Mouse (Mus musculus): ENCODE measurements around the gene Tspan4. TPM values are rescaled to one million over a fixed set of nuclear protein-coding genes. Genes with fewer than 3 reads are reported as not detected.

The Tspan4 gene
- polyA plus RNA-seq, 2 experiments: 32.1 to 43.0 TPM

DNA sequence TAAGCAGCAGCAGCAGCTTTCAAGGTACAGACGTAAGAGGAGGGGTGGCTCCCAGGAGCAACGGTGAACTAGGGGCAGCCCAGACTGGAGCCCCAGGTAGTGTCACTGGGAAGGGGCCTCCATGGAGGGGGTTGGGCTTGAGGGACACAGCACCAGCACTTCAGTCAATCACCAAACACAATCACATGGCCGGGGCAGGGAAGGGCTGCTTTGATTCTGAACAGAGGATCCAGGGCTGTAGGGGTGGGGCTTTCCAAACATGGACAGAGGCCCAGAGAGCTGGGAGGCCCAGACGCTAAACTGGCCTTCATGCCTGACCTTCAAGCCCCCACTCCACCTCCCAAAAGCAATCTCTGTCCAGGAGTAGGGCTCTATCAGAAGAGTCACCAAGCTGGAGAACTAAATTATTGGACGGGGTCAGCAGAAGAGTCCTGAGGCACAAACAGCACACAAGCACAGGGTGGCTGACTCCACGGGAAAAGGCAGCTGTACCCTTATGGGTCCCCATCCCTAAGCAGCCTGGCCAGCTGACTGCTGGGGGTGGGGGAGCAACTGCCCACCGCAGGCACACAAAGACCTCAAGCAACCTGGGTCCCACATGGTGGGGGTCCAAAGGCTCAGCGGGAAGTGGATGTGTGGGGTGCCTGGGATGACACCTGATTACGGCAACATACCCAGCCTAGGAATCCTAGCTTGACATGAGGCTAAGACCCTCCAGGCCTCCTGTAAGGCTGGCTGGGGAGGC lies 45.0 kb upstream of the Tspan4 start:
- H3K27ac ChIP-seq: no peak overlapping the region
- no peaks in the 10 kb centered on the region for H3K27me3 ChIP-seq (ENCODE audit: control insufficient read depth, insufficient read depth, low read length)
- peaks cover 5 to 13% of the 10 kb centered on the region in 2 experiments for H3K4me1 ChIP-seq (replicated peaks; ENCODE audit: control insufficient read depth in 2 of 2, insufficient read depth in 2 of 2, low read length in 1 of 2)
- 60% methylated on average over 9 of the region's 9 CpGs for WGBS (ENCODE audit: insufficient replicate concordance)
- TF ChIP-seq CTCF (IDR thresholded peaks at IDR 0.05; ENCODE audit: low read depth) (no peak), EP300 (IDR thresholded peaks at IDR 0.05; ENCODE audit: low read depth) (no peak)
- H3K9ac ChIP-seq (replicated peaks): no peak overlapping the region
- H3K9me3 ChIP-seq (ENCODE audit: control insufficient read depth, low read length): no peaks in the 10 kb centered on the region
- ATAC-seq (ENCODE audit: insufficient read depth): no peak
- H3K36me3 ChIP-seq (replicated peaks; ENCODE audit: control insufficient read depth, insufficient read depth, low read depth): no peaks in the 10 kb centered on the region
- H3K4me3 ChIP-seq (ENCODE audit: insufficient read depth in 1 of 2, low read depth in 2 of 2, low read length in 2 of 2): no peak overlapping the region
- no peak for DNase-seq (ENCODE audit: low read depth in 3 of 3, low spot score in 3 of 3)
- H3K4me2 ChIP-seq (ENCODE audit: low read depth): no peak overlapping the region

DNA sequence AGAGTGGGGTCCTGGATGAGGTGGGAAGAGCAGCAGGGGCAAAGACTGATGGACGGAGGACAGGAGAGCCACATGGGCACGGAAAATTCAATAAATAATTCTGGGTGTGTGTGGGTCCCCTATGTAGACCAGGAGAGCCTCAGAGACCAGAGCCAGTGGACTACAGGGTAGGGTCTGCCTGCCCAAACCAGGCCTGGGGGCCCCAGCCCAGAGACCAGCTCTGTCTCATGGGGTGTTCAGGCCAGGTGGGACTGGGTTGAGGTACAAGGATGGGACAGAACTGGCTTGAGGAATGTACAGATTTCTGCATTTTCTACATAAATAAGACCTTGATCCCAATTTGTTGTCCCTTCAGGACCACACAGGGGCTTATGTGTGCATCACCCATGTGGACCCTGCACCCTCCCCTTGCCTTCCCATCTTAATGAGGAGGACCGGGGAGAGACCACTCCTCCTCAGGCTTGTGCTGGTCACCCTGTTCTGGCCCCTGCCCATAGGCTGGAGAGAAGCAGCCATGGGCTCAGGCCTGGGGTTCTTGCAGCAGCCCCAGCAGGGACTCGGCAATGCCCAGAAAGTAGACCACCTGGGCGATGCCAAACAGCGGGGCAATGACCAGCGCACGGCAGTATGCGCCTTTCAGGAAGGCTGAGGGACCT lies 44.3 kb upstream of the Tspan4 start:
- no peak overlapping the region for H3K4me3 ChIP-seq (ENCODE audit: insufficient read depth in 1 of 2, low read depth in 2 of 2, low read length in 2 of 2)
- no peak overlapping the region for H3K27ac ChIP-seq
- H3K4me1 ChIP-seq (replicated peaks; ENCODE audit: control insufficient read depth in 2 of 2, insufficient read depth in 2 of 2, low read length in 1 of 2): peaks cover 8 to 17% of the 10 kb centered on the region in 2 experiments
- no peak for TF ChIP-seq CTCF (IDR thresholded peaks at IDR 0.05; ENCODE audit: low read depth)
- no peak for TF ChIP-seq EP300 (IDR thresholded peaks at IDR 0.05; ENCODE audit: low read depth)
- H3K9me3 ChIP-seq (ENCODE audit: control insufficient read depth, low read length): no peaks in the 10 kb centered on the region
- no peak overlapping the region for H3K9ac ChIP-seq (replicated peaks)
- H3K36me3 ChIP-seq (replicated peaks; ENCODE audit: control insufficient read depth, insufficient read depth, low read depth): no peaks in the 10 kb centered on the region
- ATAC-seq (ENCODE audit: insufficient read depth) (no peak), DNase-seq (ENCODE audit: low read depth in 3 of 3, low spot score in 3 of 3) (no peak)
- 85% methylated on average over 9 of the region's 9 CpGs for WGBS (ENCODE audit: insufficient replicate concordance)
- no peaks in the 10 kb centered on the region for H3K27me3 ChIP-seq (ENCODE audit: control insufficient read depth, insufficient read depth, low read length)
- no peak overlapping the region for H3K4me2 ChIP-seq (ENCODE audit: low read depth)

GRCm38 (mm10) chr7:141431434-141432185 lies 43.4 kb upstream of the Tspan4 start:
- TF ChIP-seq EP300 (IDR thresholded peaks at IDR 0.05; ENCODE audit: low read depth) (no peak), CTCF (IDR thresholded peaks at IDR 0.05; ENCODE audit: low read depth) (no peak)
- DNase-seq (ENCODE audit: low read depth in 3 of 3, low spot score in 3 of 3) (no peak), ATAC-seq (ENCODE audit: insufficient read depth) (no peak)
- 86% methylated on average over 19 of the region's 19 CpGs for WGBS (ENCODE audit: insufficient replicate concordance)
- H3K9ac ChIP-seq (replicated peaks): no peak overlapping the region
- no peak overlapping the region for H3K4me3 ChIP-seq (ENCODE audit: insufficient read depth in 1 of 2, low read depth in 2 of 2, low read length in 2 of 2)
- no peaks in the 10 kb centered on the region for H3K36me3 ChIP-seq (replicated peaks; ENCODE audit: control insufficient read depth, insufficient read depth, low read depth)
- H3K27me3 ChIP-seq (ENCODE audit: control insufficient read depth, insufficient read depth, low read length): no peaks in the 10 kb centered on the region
- no peaks in the 10 kb centered on the region for H3K9me3 ChIP-seq (ENCODE audit: control insufficient read depth, low read length)
- H3K27ac ChIP-seq: no peak overlapping the region
- H3K4me2 ChIP-seq (ENCODE audit: low read depth): no peak overlapping the region
- peaks cover 8 to 25% of the 10 kb centered on the region in 2 experiments for H3K4me1 ChIP-seq (replicated peaks; ENCODE audit: control insufficient read depth in 2 of 2, insufficient read depth in 2 of 2, low read length in 1 of 2)

DNA sequence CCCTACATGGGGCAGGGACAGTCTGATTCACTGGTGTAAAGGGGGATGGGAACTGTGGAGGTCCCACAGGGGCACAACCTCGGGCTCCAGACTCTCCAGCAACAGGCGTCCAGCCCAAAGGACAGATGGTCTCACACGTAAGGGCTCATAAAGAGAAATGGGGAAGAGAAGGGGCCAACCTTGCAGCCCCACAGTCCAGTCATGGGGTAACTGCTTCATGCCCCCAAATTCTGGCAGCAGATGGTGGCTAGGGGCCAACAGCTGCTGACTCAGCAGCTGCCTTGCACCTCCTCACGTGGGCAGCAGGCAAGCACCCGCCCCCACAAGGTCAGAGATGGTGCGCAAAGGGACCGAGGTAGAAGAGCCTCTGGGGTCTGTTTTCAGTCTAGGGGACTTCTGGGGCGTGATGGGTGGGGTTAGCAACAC lies 42.8 kb upstream of the Tspan4 start:
- Histone ChIP-seq H3K36me3 (replicated peaks; ENCODE audit: control insufficient read depth, insufficient read depth, low read depth) (no peaks in the 10 kb centered on the region), H3K4me2 (ENCODE audit: low read depth) (no peak overlapping the region), H3K4me3 (ENCODE audit: insufficient read depth in 1 of 2, low read depth in 2 of 2, low read length in 2 of 2) (no peak overlapping the region), H3K27me3 (ENCODE audit: control insufficient read depth, insufficient read depth, low read length) (no peaks in the 10 kb centered on the region), H3K9me3 (ENCODE audit: control insufficient read depth, low read length) (no peaks in the 10 kb centered on the region), H3K27ac (no peak overlapping the region), H3K9ac (replicated peaks) (no peak overlapping the region), H3K4me1 (replicated peaks; ENCODE audit: control insufficient read depth in 2 of 2, insufficient read depth in 2 of 2, low read length in 1 of 2) (peaks cover 8 to 24% of the 10 kb centered on the region in 2 experiments)
- no peak for DNase-seq (ENCODE audit: low read depth in 3 of 3, low spot score in 3 of 3)
- WGBS (ENCODE audit: insufficient replicate concordance): 73% methylated on average over 8 of the region's 8 CpGs
- TF ChIP-seq CTCF (IDR thresholded peaks at IDR 0.05; ENCODE audit: low read depth): no peak
- no peak for TF ChIP-seq EP300 (IDR thresholded peaks at IDR 0.05; ENCODE audit: low read depth)
- ATAC-seq (ENCODE audit: insufficient read depth): no peak

All from liver, embryonic 14.5 days (tissue).